Mouse (Mus musculus) stomach, embryonic 16.5 days (tissue): ENCODE data around the gene Zdhhc1. TPM values are rescaled to one million over a fixed set of nuclear protein-coding genes. Genes with fewer than 3 reads are reported as not detected.

Experiments
- ATAC-seq: fragments of 200-750 bp; cut with Nextera tagmentation; 2 replicates; pipeline ENCODE4 v1.8.0; 2017; ENCODE audit warnings: moderate number of reproducible peaks, moderate TSS enrichment; ENCODE audit not compliant: insufficient read depth, low FRiP score
- H3K27ac ChIP-seq: fragments of 300-500 bp; sonication (generic); 2 replicates; pipeline ENCODE4 v1.5.1; 2014; ENCODE audit warnings: low read length
- H3K27me3 ChIP-seq: fragments of 300-500 bp; sonication (generic); 2 replicates; pipeline ENCODE4 v1.6.1; 2014; ENCODE audit warnings: low read length, control low read depth, mixed read lengths; ENCODE audit not compliant: control insufficient read depth, insufficient read depth
- H3K36me3 ChIP-seq: fragments of 300-500 bp; sonication (generic); 2 replicates; pipeline ENCODE4 v1.6.1; 2014; ENCODE audit warnings: low read length; ENCODE audit not compliant: control insufficient read depth, insufficient read depth
- H3K4me1 ChIP-seq: fragments of 300-500 bp; sonication (generic); 2 replicates; pipeline ENCODE4 v1.6.1; 2014; ENCODE audit warnings: low read length, control low read depth, mixed read lengths; ENCODE audit not compliant: control insufficient read depth, insufficient read depth
- H3K4me2 ChIP-seq: fragments of 300-500 bp; sonication (generic); 2 replicates; pipeline ENCODE4 v1.6.1; 2014; ENCODE audit warnings: low read depth, low read length, mixed read lengths
- H3K4me3 ChIP-seq: fragments of 300-500 bp; sonication (generic); replicated peaks from 2 replicates; pipeline ENCODE4 v1.5.1; 2014; ENCODE audit warnings: mild to moderate bottlenecking, low read length
- H3K9ac ChIP-seq: fragments of 300-500 bp; sonication (generic); 2 replicates; pipeline ENCODE4 v1.6.1; 2014; ENCODE audit warnings: low read length
- H3K9me3 ChIP-seq: fragments of 300-500 bp; sonication (generic); replicated peaks from 2 replicates; pipeline ENCODE4 v1.6.1; 2016; ENCODE audit warnings: low read length, control low read depth; ENCODE audit not compliant: control insufficient read depth
- WGBS: fragments of 180-500 bp; shearing (Covaris S2); extraction: QIAGEN DNeasy Blood & Tissue Kit; methylation state at CpG from one replicate; pipeline ENCODE4 v1.1.7; 2014; 5-methylcytosine and 5-hydroxymethylcytosine counted together
- polyA plus RNA-seq: library from polyadenylated mRNA; unstranded; fragments of >200 nt; fragmentation: Nextera tagmentation; extraction: Ambion mirVana; gene quantifications from 2 replicates; pipeline ENCODE4 v1.2.1, GENCODE M21; 2015

Gene Zdhhc1
- polyA plus RNA-seq, 1 experiment from 2014 or later: 33.8 TPM

GRCm38 (mm10) chr8:105446127-105446552 is 50.6 kb downstream of the Zdhhc1 start:
- no peak overlapping the region for H3K27ac ChIP-seq
- WGBS: 31% methylated on average over 4 of the region's 4 CpGs
- H3K4me1 ChIP-seq: peaks cover 6% of the 10 kb centered on the region; the same call in 1 of the 2 replicates
- H3K27me3 ChIP-seq: no peaks in the 10 kb centered on the region
- H3K4me3 ChIP-seq: no peak overlapping the region
- H3K36me3 ChIP-seq: no peaks in the 10 kb centered on the region
- H3K4me2 ChIP-seq: no peak overlapping the region
- H3K9ac ChIP-seq: no peak overlapping the region
- ATAC-seq: no peak
- no peaks in the 10 kb centered on the region for H3K9me3 ChIP-seq

GRCm38 (mm10) chr8:105445296-105446126 is 51.2 kb downstream of the Zdhhc1 start:
- Histone ChIP-seq H3K9ac (no peak overlapping the region), H3K4me3 (no peak overlapping the region), H3K9me3 (no peaks in the 10 kb centered on the region), H3K36me3 (no peaks in the 10 kb centered on the region), H3K27ac (no peak overlapping the region), H3K27me3 (no peaks in the 10 kb centered on the region), H3K4me2 (no peak overlapping the region), H3K4me1 (peaks cover 6% of the 10 kb centered on the region; the same call in 1 of the 2 replicates)
- ATAC-seq: no peak
- 38% methylated on average over 11 of the region's 11 CpGs for WGBS

GRCm38 (mm10) chr8:105442661-105443060 is 54.0 kb downstream of the Zdhhc1 start:
- H3K36me3 ChIP-seq: no peaks in the 10 kb centered on the region
- H3K9me3 ChIP-seq: no peaks in the 10 kb centered on the region
- ATAC-seq: no peak
- 91% methylated on average over 5 of the region's 5 CpGs for WGBS
- no peak overlapping the region for H3K27ac ChIP-seq
- no peak overlapping the region for H3K4me3 ChIP-seq
- H3K9ac ChIP-seq: no peak overlapping the region
- no peak overlapping the region for H3K4me2 ChIP-seq
- H3K4me1 ChIP-seq: peaks cover 6% of the 10 kb centered on the region; the same call in 1 of the 2 replicates
- no peaks in the 10 kb centered on the region for H3K27me3 ChIP-seq

- Histone ChIP-seq H3K9me3 (no peaks in the 10 kb centered on the region), H3K9ac (no peak overlapping the region), H3K36me3 (no peaks in the 10 kb centered on the region), H3K4me3 (no peak overlapping the region), H3K4me1 (peaks cover 6% of the 10 kb centered on the region; the same call in 1 of the 2 replicates), H3K27me3 (no peaks in the 10 kb centered on the region), H3K4me2 (no peak overlapping the region), H3K27ac (no peak overlapping the region)
- ATAC-seq: no peak
- WGBS: 12% methylated on average over 6 of the region's 6 CpGs
Observed at GRCm38 (mm10) chr8:105441433-105441832, 55.3 kb downstream of the Zdhhc1 start.

GRCm38 (mm10) chr8:105438865-105439264 is 57.8 kb downstream of the Zdhhc1 start:
- Histone ChIP-seq H3K4me3 (no peak overlapping the region), H3K4me2 (no peak overlapping the region), H3K27me3 (no peaks in the 10 kb centered on the region), H3K4me1 (0 out of 2 replicates have a peak, but pooled peaks cover under 1% of the 10 kb centered on the region), H3K9ac (no peak overlapping the region), H3K27ac (no peak overlapping the region), H3K36me3 (no peaks in the 10 kb centered on the region), H3K9me3 (no peaks in the 10 kb centered on the region)
- WGBS: 42% methylated on average over 5 of the region's 5 CpGs
- ATAC-seq: no peak

- no peaks in the 10 kb centered on the region for H3K9me3 ChIP-seq
- H3K4me1 ChIP-seq: 0 out of 2 replicates have a peak, but pooled peaks cover 8% of the 10 kb centered on the region
- H3K9ac ChIP-seq: no peak overlapping the region
- H3K36me3 ChIP-seq: no peaks in the 10 kb centered on the region
- H3K4me3 ChIP-seq: no peak overlapping the region
- H3K27ac ChIP-seq: no peak overlapping the region
- H3K4me2 ChIP-seq: no peak overlapping the region
- no peak for ATAC-seq
- no peaks in the 10 kb centered on the region for H3K27me3 ChIP-seq
- 77% methylated on average over 5 of the region's 5 CpGs for WGBS
Observed at GRCm38 (mm10) chr8:105437078-105437748, 59.5 kb downstream of the Zdhhc1 start.

- no peaks in the 10 kb centered on the region for H3K36me3 ChIP-seq
- H3K27me3 ChIP-seq: no peaks in the 10 kb centered on the region
- 69% methylated on average over 5 of the region's 5 CpGs for WGBS
- H3K4me2 ChIP-seq: no peak overlapping the region
- no peak overlapping the region for H3K9ac ChIP-seq
- no peaks in the 10 kb centered on the region for H3K9me3 ChIP-seq
- no peak for ATAC-seq
- 0 out of 2 replicates have a peak, but pooled peaks cover 8% of the 10 kb centered on the region for H3K4me1 ChIP-seq
- H3K27ac ChIP-seq: no peak overlapping the region
- H3K4me3 ChIP-seq: no peak overlapping the region
Observed at GRCm38 (mm10) chr8:105436218-105436617, 60.5 kb downstream of the Zdhhc1 start.

- no peak for ATAC-seq
- H3K27ac ChIP-seq: no peak overlapping the region
- WGBS: 47% methylated on average over 5 of the region's 5 CpGs
- 0 out of 2 replicates have a peak, but pooled peaks cover 8% of the 10 kb centered on the region for H3K4me1 ChIP-seq
- H3K9me3 ChIP-seq: no peaks in the 10 kb centered on the region
- H3K9ac ChIP-seq: no peak overlapping the region
- H3K4me3 ChIP-seq: no peak overlapping the region
- H3K27me3 ChIP-seq: no peaks in the 10 kb centered on the region
- H3K4me2 ChIP-seq: no peak overlapping the region
- no peaks in the 10 kb centered on the region for H3K36me3 ChIP-seq
Observed at GRCm38 (mm10) chr8:105434136-105434535, 62.6 kb downstream of the Zdhhc1 start.

GRCm38 (mm10) chr8:105433511-105433910 is 63.2 kb downstream of the Zdhhc1 start:
- H3K27me3 ChIP-seq: no peaks in the 10 kb centered on the region
- no peak for ATAC-seq
- no peak overlapping the region for H3K4me3 ChIP-seq
- H3K36me3 ChIP-seq: no peaks in the 10 kb centered on the region
- H3K4me2 ChIP-seq: no peak overlapping the region
- no peaks in the 10 kb centered on the region for H3K9me3 ChIP-seq
- no peak overlapping the region for H3K9ac ChIP-seq
- no peak overlapping the region for H3K27ac ChIP-seq
- 0 out of 2 replicates have a peak, but pooled peaks cover 8% of the 10 kb centered on the region for H3K4me1 ChIP-seq
- WGBS: 43% methylated on average over 5 of the region's 5 CpGs
